Mouse (Mus musculus): ENCODE results near the gene Fate1. TPM values are rescaled to one million over a fixed set of nuclear protein-coding genes. Genes with fewer than 3 reads are reported as not detected.

The Fate1 gene
- not detected for polyA plus RNA-seq (2015; fragmentation: Illumina TruSeq; extraction: RNeasy Lipid Tissue Mini Kit (QIAGEN cat#74804); ENCODE audit: insufficient read depth, low read depth, low replicate concordance)

GRCm38 (mm10) chrX:71972686-71973085, at the start of gene Fate1:
Gene Fate1 (plus strand): TSS chrX:71972986.

DNA sequence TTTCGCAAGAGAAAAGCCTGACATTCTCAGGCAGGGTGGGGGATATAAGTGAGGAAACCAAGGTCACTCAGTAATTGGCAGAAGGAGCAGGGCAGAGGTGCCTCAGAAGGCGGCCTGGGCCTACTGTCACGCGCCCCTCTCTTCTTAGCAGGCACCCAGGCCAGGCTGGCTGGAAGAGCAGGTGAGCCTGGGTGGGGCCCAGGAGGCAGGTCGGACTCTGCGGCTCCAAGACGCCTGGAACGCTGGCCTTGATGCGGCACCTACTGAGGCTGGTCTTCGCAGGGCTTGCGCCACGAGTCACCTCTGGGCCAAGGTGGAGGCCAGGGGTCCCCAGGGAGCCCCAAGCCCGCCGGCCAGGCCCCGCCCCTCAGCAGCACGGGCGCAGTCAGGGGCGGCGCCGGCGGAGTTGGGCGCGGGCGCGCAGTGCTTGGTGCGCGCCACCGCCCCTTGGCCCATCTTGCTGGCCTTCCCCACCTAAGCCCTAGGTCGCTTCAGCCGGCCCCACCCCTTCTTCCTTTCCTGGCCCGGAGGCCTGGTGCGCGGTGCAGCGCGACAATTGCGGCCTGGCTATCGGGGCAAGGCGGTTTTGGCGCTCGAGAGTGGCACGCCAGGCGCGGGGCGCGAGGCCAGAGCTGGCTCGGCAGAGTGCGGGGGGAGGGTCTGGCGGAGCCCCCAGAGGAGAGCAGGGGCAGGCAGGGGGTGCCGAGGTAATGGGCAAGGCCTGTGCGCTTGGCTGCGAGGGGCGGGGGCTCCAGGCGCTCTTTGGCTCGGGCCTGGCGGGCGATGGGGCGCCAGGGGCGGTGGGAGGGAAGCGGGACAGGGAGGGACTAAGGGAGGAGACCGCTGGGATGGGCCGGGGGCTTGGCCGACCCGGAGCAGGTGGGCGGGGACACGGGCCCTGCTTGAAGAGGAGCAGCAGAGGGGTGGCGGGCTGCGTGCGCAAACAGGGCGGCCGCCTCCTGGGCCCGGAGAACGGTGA, 10.4 kb upstream of the Fate1 start, which contains the start of gene Prrg3:
Prrg3 (plus strand) TSS at position 552 of the 979 bp plus-strand sequence.

GRCm38 (mm10) chrX:71991549-71991948, 18.8 kb downstream of the Fate1 start, which contains the start of gene Cnga2:
Gene Cnga2 (plus strand): TSS chrX:71991849.

Other genes with a start within 250 kb of the Fate1 start
- 2.8 TPM for gene Vma21, start 157.1 kb upstream of the Fate1 start, polyA plus RNA-seq (2015; fragmentation: Illumina TruSeq; extraction: RNeasy Lipid Tissue Mini Kit (QIAGEN cat#74804); ENCODE audit: insufficient read depth, low read depth, low replicate concordance)
- gene Gm1141, start 52.0 kb upstream of the Fate1 start, polyA plus RNA-seq (2015; fragmentation: Illumina TruSeq; extraction: RNeasy Lipid Tissue Mini Kit (QIAGEN cat#74804); ENCODE audit: insufficient read depth, low read depth, low replicate concordance): 0.37 TPM
- 2.2 TPM for gene Prrg3, start 10.4 kb upstream of the Fate1 start, polyA plus RNA-seq (2015; fragmentation: Illumina TruSeq; extraction: RNeasy Lipid Tissue Mini Kit (QIAGEN cat#74804); ENCODE audit: insufficient read depth, low read depth, low replicate concordance)
- gene Cnga2, start 18.9 kb downstream of the Fate1 start, polyA plus RNA-seq (2015; fragmentation: Illumina TruSeq; extraction: RNeasy Lipid Tissue Mini Kit (QIAGEN cat#74804); ENCODE audit: insufficient read depth, low read depth, low replicate concordance): not detected
- not detected for gene Magea4, start 249.0 kb downstream of the Fate1 start, polyA plus RNA-seq (2015; fragmentation: Illumina TruSeq; extraction: RNeasy Lipid Tissue Mini Kit (QIAGEN cat#74804); ENCODE audit: insufficient read depth, low read depth, low replicate concordance)

Data from pancreas, adult 10 weeks (tissue).